Mouse (Mus musculus): ENCODE results near the gene Srsf2. TPM values are rescaled to one million over a fixed set of nuclear protein-coding genes. Genes with fewer than 3 reads are reported as not detected.

Gene Srsf2
- polyA plus RNA-seq, 1 experiment from 2014 or later: 403 TPM

GRCm38 (mm10) chr11:116807938-116808606 is 44.8 kb downstream of the Srsf2 start:
- no peak overlapping the region for H3K4me2 ChIP-seq (replicated peaks; ENCODE audit: low read depth)
- 17% methylated on average over 7 of the region's 7 CpGs for WGBS
- no peak overlapping the region for H3K9ac ChIP-seq (ENCODE audit: low read length)
- H3K27ac ChIP-seq (replicated peaks): peak overlapping the region; percentile 64
- peaks cover 4% of the 10 kb centered on the region; the same call in 1 of the 2 replicates for H3K4me1 ChIP-seq (replicated peaks; ENCODE audit: control insufficient read depth, insufficient read depth)
- no peak overlapping the region for H3K4me3 ChIP-seq (ENCODE audit: low read depth, low read length)
- peak; percentile 87 for DNase-seq (ENCODE audit: low spot score)
- no peaks in the 10 kb centered on the region for H3K9me3 ChIP-seq (ENCODE audit: control insufficient read depth, low read length)
- ATAC-seq (ENCODE audit: low FRiP score, low TSS enrichment): peak; percentile 76
- H3K27me3 ChIP-seq (ENCODE audit: control insufficient read depth, insufficient read depth, low read length): no peaks in the 10 kb centered on the region
- H3K36me3 ChIP-seq (ENCODE audit: control insufficient read depth, insufficient read depth, low read length): no peaks in the 10 kb centered on the region
- TF ChIP-seq EP300 (optimal IDR thresholded peaks at IDR 0.05) (no peak), CTCF (IDR thresholded peaks at IDR 0.05; ENCODE audit: low read depth) (peak; percentile 94)

- WGBS: 59% methylated on average over 3 of the region's 3 CpGs
Observed at GRCm38 (mm10) chr11:116807526-116807925, 45.4 kb downstream of the Srsf2 start.

GRCm38 (mm10) chr11:116807116-116807515 is 45.8 kb downstream of the Srsf2 start:
- DNase-seq (ENCODE audit: low spot score) (no peak), ATAC-seq (ENCODE audit: low FRiP score, low TSS enrichment) (no peak)
- Histone ChIP-seq H3K36me3 (ENCODE audit: control insufficient read depth, insufficient read depth, low read length) (no peaks in the 10 kb centered on the region), H3K9ac (ENCODE audit: low read length) (no peak overlapping the region), H3K4me1 (replicated peaks; ENCODE audit: control insufficient read depth, insufficient read depth) (no peaks in the 10 kb centered on the region), H3K4me2 (replicated peaks; ENCODE audit: low read depth) (no peak overlapping the region), H3K4me3 (ENCODE audit: low read depth, low read length) (no peak overlapping the region), H3K27ac (replicated peaks) (no peak overlapping the region), H3K9me3 (ENCODE audit: control insufficient read depth, low read length) (no peaks in the 10 kb centered on the region), H3K27me3 (ENCODE audit: control insufficient read depth, insufficient read depth, low read length) (no peaks in the 10 kb centered on the region)
- WGBS: 42% methylated on average over 7 of the region's 7 CpGs
- TF ChIP-seq CTCF (IDR thresholded peaks at IDR 0.05; ENCODE audit: low read depth) (peak; percentile 19; the same call in 1 of the 2 replicates), EP300 (optimal IDR thresholded peaks at IDR 0.05) (no peak)

More at GRCm38 (mm10) chr11:116807526-116807925, 45.4 kb downstream of the Srsf2 start:
- DNase-seq (ENCODE audit: low spot score): no peak
- H3K27me3 ChIP-seq (ENCODE audit: control insufficient read depth, insufficient read depth, low read length): no peaks in the 10 kb centered on the region
- TF ChIP-seq CTCF (IDR thresholded peaks at IDR 0.05; ENCODE audit: low read depth) (no peak), EP300 (optimal IDR thresholded peaks at IDR 0.05) (no peak)
- H3K9ac ChIP-seq (ENCODE audit: low read length): no peak overlapping the region
- no peak overlapping the region for H3K4me2 ChIP-seq (replicated peaks; ENCODE audit: low read depth)
- H3K36me3 ChIP-seq (ENCODE audit: control insufficient read depth, insufficient read depth, low read length): no peaks in the 10 kb centered on the region
- ATAC-seq (ENCODE audit: low FRiP score, low TSS enrichment): no peak
- peak overlapping the region; percentile 64 for H3K27ac ChIP-seq (replicated peaks)
- H3K4me3 ChIP-seq (ENCODE audit: low read depth, low read length): no peak overlapping the region
- H3K4me1 ChIP-seq (replicated peaks; ENCODE audit: control insufficient read depth, insufficient read depth): peaks cover 2% of the 10 kb centered on the region; the same call in 1 of the 2 replicates
- H3K9me3 ChIP-seq (ENCODE audit: control insufficient read depth, low read length): no peaks in the 10 kb centered on the region

- Histone ChIP-seq H3K9ac (ENCODE audit: low read length) (no peak overlapping the region), H3K4me3 (ENCODE audit: low read depth, low read length) (no peak overlapping the region), H3K27me3 (ENCODE audit: control insufficient read depth, insufficient read depth, low read length) (no peaks in the 10 kb centered on the region), H3K36me3 (ENCODE audit: control insufficient read depth, insufficient read depth, low read length) (no peaks in the 10 kb centered on the region), H3K9me3 (ENCODE audit: control insufficient read depth, low read length) (no peaks in the 10 kb centered on the region), H3K27ac (replicated peaks) (0 out of 2 replicates have a peak overlapping the region, but pooled peaks have one; percentile 35), H3K4me1 (replicated peaks; ENCODE audit: control insufficient read depth, insufficient read depth) (no peaks in the 10 kb centered on the region), H3K4me2 (replicated peaks; ENCODE audit: low read depth) (no peak overlapping the region)
- 56% methylated on average over 15 of the region's 15 CpGs for WGBS
- DNase-seq (ENCODE audit: low spot score): no peak
- TF ChIP-seq EP300 (optimal IDR thresholded peaks at IDR 0.05): no peak
- TF ChIP-seq CTCF (IDR thresholded peaks at IDR 0.05; ENCODE audit: low read depth): no peak
- ATAC-seq (ENCODE audit: low FRiP score, low TSS enrichment): no peak
Observed at GRCm38 (mm10) chr11:116806136-116807071, 46.5 kb downstream of the Srsf2 start.

GRCm38 (mm10) chr11:116802709-116803108 is 50.2 kb downstream of the Srsf2 start:
- ATAC-seq (ENCODE audit: low FRiP score, low TSS enrichment) (no peak), DNase-seq (ENCODE audit: low spot score) (no peak)
- 62% methylated on average over 5 of the region's 5 CpGs for WGBS
- Histone ChIP-seq H3K4me2 (replicated peaks; ENCODE audit: low read depth) (no peak overlapping the region), H3K27ac (replicated peaks) (no peak overlapping the region), H3K27me3 (ENCODE audit: control insufficient read depth, insufficient read depth, low read length) (no peaks in the 10 kb centered on the region), H3K36me3 (ENCODE audit: control insufficient read depth, insufficient read depth, low read length) (no peaks in the 10 kb centered on the region), H3K4me3 (ENCODE audit: low read depth, low read length) (no peak overlapping the region), H3K9ac (ENCODE audit: low read length) (no peak overlapping the region), H3K4me1 (replicated peaks; ENCODE audit: control insufficient read depth, insufficient read depth) (no peaks in the 10 kb centered on the region), H3K9me3 (ENCODE audit: control insufficient read depth, low read length) (no peaks in the 10 kb centered on the region)
- TF ChIP-seq EP300 (optimal IDR thresholded peaks at IDR 0.05) (no peak), CTCF (IDR thresholded peaks at IDR 0.05; ENCODE audit: low read depth) (no peak)
